8 mouse cellular contexts compared by ENCODE assay signal in genomic region chr1:36634940-36635339, GRCm38 (mm10). TPM values are rescaled to one million over a fixed set of nuclear protein-coding genes. Genes with fewer than 3 reads are reported as not detected.
DNase-seq lines count a peak whose midpoint lies in the region; ATAC-seq and TF ChIP-seq lines count a peak whose summit lies in the region.

No protein-coding gene starts in this region.

- H3K4me3 ChIP-seq in forebrain, embryonic 10.5 days: no peak overlapping the region
- no peak overlapping the region for H3K4me3 ChIP-seq in heart, postnatal 0 days (ENCODE audit: low read depth, low read length)
- no peak overlapping the region for H3K4me3 ChIP-seq in neural tube, embryonic 15.5 days (replicated peaks)

- H3K36me3 ChIP-seq in forebrain, embryonic 10.5 days (replicated peaks): no peaks in the 10 kb centered on the region
- H3K36me3 ChIP-seq in heart, postnatal 0 days (replicated peaks; ENCODE audit: control insufficient read depth, insufficient read depth, low read length): no peaks in the 10 kb centered on the region
- no peaks in the 10 kb centered on the region for H3K36me3 ChIP-seq in neural tube, embryonic 15.5 days

- H3K27ac ChIP-seq in forebrain, embryonic 10.5 days: 0 out of 2 replicates have a peak overlapping the region, but pooled peaks have one; percentile 30
- H3K27ac ChIP-seq in heart, postnatal 0 days (ENCODE audit: low read depth): no peak overlapping the region
- no peak overlapping the region for H3K27ac ChIP-seq in neural tube, embryonic 15.5 days (replicated peaks)

- peak; percentile 95 for TF ChIP-seq CTCF in heart, postnatal 0 days (IDR thresholded peaks at IDR 0.05; ENCODE audit: low read depth)

- peak; percentile 78 for DNase-seq in CD4-positive, CD25-positive, alpha-beta regulatory T cell, adult 2 months (ENCODE audit: low read depth, low spot score)
- peak; percentile 64 for DNase-seq in adrenal gland, postnatal 25 days
- DNase-seq in forebrain, embryonic 10.5 days (ENCODE audit: extremely low spot score, low spot score): peak; percentile 68
- peak; percentile 72 for DNase-seq in heart, postnatal 0 days (ENCODE audit: low spot score)
- peak; percentile 85 for DNase-seq in kidney, postnatal 10 days
- peak; percentile 61 to 79 for DNase-seq in lung, adult 18-20 months
- DNase-seq in thymus, adult 18-20 months: peak; percentile 35 to 45

- H3K4me1 ChIP-seq in forebrain, embryonic 10.5 days: peaks cover 43% of the 10 kb centered on the region
- H3K4me1 ChIP-seq in heart, postnatal 0 days (ENCODE audit: control insufficient read depth, insufficient read depth): peaks cover 18% of the 10 kb centered on the region; the same call in 1 of the 2 replicates
- H3K4me1 ChIP-seq in neural tube, embryonic 15.5 days: peaks cover 7% of the 10 kb centered on the region; the same call in 1 of the 2 replicates

- WGBS in forebrain, embryonic 10.5 days: 16% methylated on average over 5 of the region's 5 CpGs
- 29% methylated on average over 5 of the region's 5 CpGs for WGBS in heart, postnatal 0 days
- 19% methylated on average over 5 of the region's 5 CpGs for WGBS in neural tube, embryonic 15.5 days

- no peaks in the 10 kb centered on the region for H3K9me3 ChIP-seq in forebrain, embryonic 10.5 days
- H3K9me3 ChIP-seq in heart, postnatal 0 days (replicated peaks; ENCODE audit: control insufficient read depth, low read length): no peaks in the 10 kb centered on the region
- no peaks in the 10 kb centered on the region for H3K9me3 ChIP-seq in neural tube, embryonic 15.5 days (replicated peaks)

- no peak overlapping the region for H3K9ac ChIP-seq in heart, postnatal 0 days (replicated peaks; ENCODE audit: low read depth, low read length)
- H3K9ac ChIP-seq in neural tube, embryonic 15.5 days (replicated peaks): no peak overlapping the region

- ATAC-seq in heart, postnatal 0 days (ENCODE audit: insufficient read depth, low read depth): peak; percentile 58; the same call in 1 of the 2 replicates
- ATAC-seq in neural tube, embryonic 15.5 days (ENCODE audit: low FRiP score): peak; percentile 81

- H3K4me2 ChIP-seq in heart, postnatal 0 days (ENCODE audit: low read depth, low read length): no peak overlapping the region
- H3K4me2 ChIP-seq in neural tube, embryonic 15.5 days: no peak overlapping the region

- TF ChIP-seq EP300 in heart, postnatal 0 days (IDR thresholded peaks at IDR 0.05; ENCODE audit: low read depth): no peak

- no peaks in the 10 kb centered on the region for H3K27me3 ChIP-seq in forebrain, embryonic 10.5 days (ENCODE audit: poor library complexity, severe bottlenecking)
- no peaks in the 10 kb centered on the region for H3K27me3 ChIP-seq in heart, postnatal 0 days (ENCODE audit: control insufficient read depth, insufficient read depth, low read length)
- no peaks in the 10 kb centered on the region for H3K27me3 ChIP-seq in neural tube, embryonic 15.5 days (replicated peaks)

RNA-seq across cellular contexts. Expression of gene Fam178b, which starts 48.0 kb away (rescaled TPM):
- 0.67 TPM in 1 of 2 replicates, not detected in the other for total RNA-seq in adrenal gland, postnatal 25 days (2021)
- polyA plus RNA-seq in forebrain, embryonic 10.5 days (2016; fragmentation: Nextera tagmentation; extraction: Ambion mirVana): 0.42 and 0.79 TPM in 2 replicates
- not detected in 2 replicates for total RNA-seq in heart, postnatal 0 days (2014; rRNA removed; ENCODE audit: low replicate concordance)
- 0.81 and 1.5 TPM in 2 replicates for polyA plus RNA-seq in heart, postnatal 0 days (2015; fragmentation: Nextera tagmentation; extraction: Ambion mirVana)
- 0.27 and 0.51 TPM in 2 replicates for polyA plus RNA-seq in neural tube, embryonic 15.5 days (2015; fragmentation: Nextera tagmentation; extraction: Ambion mirVana)

RNA-seq across cellular contexts. Expression of gene Cox5b, which starts 56.3 kb away (rescaled TPM):
- total RNA-seq in adrenal gland, postnatal 25 days (2021): 788 and 983 TPM in 2 replicates
- polyA plus RNA-seq in forebrain, embryonic 10.5 days (2016; fragmentation: Nextera tagmentation; extraction: Ambion mirVana): 496 and 519 TPM in 2 replicates
- 1,006 and 1,233 TPM in 2 replicates for total RNA-seq in heart, postnatal 0 days (2014; rRNA removed; ENCODE audit: low replicate concordance)
- polyA plus RNA-seq in heart, postnatal 0 days (2015; fragmentation: Nextera tagmentation; extraction: Ambion mirVana): 2,595 and 2,702 TPM in 2 replicates
- 808 and 899 TPM in 2 replicates for polyA plus RNA-seq in neural tube, embryonic 15.5 days (2015; fragmentation: Nextera tagmentation; extraction: Ambion mirVana)
